8 mouse cellular contexts compared by ENCODE assay signal in the genomic region with DNA sequence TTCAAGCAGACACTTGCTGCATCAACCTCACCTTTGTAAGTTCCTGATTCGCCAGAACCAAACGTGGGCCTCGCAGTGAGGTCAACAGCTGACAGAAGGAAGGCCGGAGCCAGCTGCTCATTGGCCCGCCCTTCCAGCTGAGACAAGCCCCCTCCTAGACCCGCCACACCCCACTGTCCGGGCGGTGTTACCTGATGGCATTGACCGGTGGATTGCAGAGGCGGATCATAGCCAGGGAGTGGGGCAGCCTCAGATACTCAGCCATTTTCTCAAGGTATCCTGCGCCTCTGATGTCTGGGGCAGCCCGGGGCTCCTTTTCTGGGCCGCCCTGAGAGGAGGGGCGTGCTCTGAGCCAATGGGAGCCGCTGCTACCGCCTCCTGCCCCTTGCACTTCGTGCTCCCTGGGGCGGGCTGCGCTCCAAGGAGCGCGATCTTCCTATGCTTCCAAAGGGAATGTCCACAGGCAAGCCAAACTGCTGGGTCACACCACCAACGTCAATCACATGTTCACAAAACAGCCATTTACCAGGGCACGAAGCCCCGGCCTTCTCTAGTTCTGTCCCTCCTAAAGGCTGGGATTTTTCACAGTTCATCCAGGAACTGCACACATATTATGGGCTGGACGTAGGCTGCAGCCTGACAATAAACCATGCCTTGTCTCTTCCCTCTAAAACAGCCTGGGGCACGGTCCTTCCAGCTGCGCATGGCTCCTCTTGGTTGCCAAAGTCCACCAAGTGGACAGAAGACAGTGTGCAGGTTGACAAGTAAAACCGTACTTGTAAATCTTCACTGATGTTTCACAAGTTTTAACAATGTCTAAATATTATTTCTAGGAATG. TPM values are rescaled to one million over a fixed set of nuclear protein-coding genes. Genes with fewer than 3 reads are reported as not detected.
DNase-seq lines count a peak whose midpoint lies in the region; ATAC-seq and TF ChIP-seq lines count a peak whose summit lies in the region.

A gene (minus strand): TSS at position 292 of the 838 bp plus-strand sequence.

- peak; percentile 50; the same call in 1 of the 2 replicates for TF ChIP-seq POLR2A in CH12.LX (IDR thresholded peaks at IDR 0.05; ENCODE audit: low read depth, low read length)

- DNase-seq in CH12.LX (ENCODE audit: extremely low read depth) = no peak
- DNase-seq in c-Kit-positive CD71-positive TER-119-negative erythroid progenitor cells, embryonic 14.5 days (ENCODE audit: low read depth) = peak; percentile 45
- DNase-seq in forebrain, embryonic 11.5 days (ENCODE audit: low spot score) = peak; percentile 68
- DNase-seq in kidney, postnatal 14 days = peak; percentile 89
- peak; percentile 78 to 83 for DNase-seq in lung, adult 18-20 months
- DNase-seq in testis, postnatal 14 days (ENCODE audit: low spot score) = peak; percentile 55

- peak within 1 kb of the TSS; percentile 24; the same call in 1 of the 2 replicates for H3K4me2 ChIP-seq in CH12.LX (ENCODE audit: insufficient read depth, low read depth, poor library complexity, severe bottlenecking)
- peak within 1 kb of the TSS; percentile 65 for H3K4me2 ChIP-seq in forebrain, embryonic 11.5 days (ENCODE audit: low read depth, low read length, severe bottlenecking)
- peak within 1 kb of the TSS; percentile 94 for H3K4me2 ChIP-seq in heart, embryonic 16.5 days (ENCODE audit: low read depth, low read length)
- peak within 1 kb of the TSS; percentile 63 for H3K4me2 ChIP-seq in neural tube, embryonic 13.5 days

- in situ Hi-C loops in CH12.LX (cut with MboI; ENCODE audit: low pct_ligation_motif_present, low pct_unique_long_range_greater_than_20kb, low sequenced_read_pairs) = no loop called here

- no peak within 1 kb of the TSS for H3K9ac ChIP-seq in CH12.LX (ENCODE audit: insufficient read depth, low read depth)
- peak within 1 kb of the TSS; percentile 55 for H3K9ac ChIP-seq in forebrain, embryonic 11.5 days (ENCODE audit: low read length)
- H3K9ac ChIP-seq in heart, embryonic 16.5 days (ENCODE audit: low read length) = peak within 1 kb of the TSS; percentile 80
- peak within 1 kb of the TSS; percentile 60 for H3K9ac ChIP-seq in neural tube, embryonic 13.5 days

- no peaks in the 10 kb centered on the region for H3K79me2 ChIP-seq in CH12.LX (replicated peaks; ENCODE audit: control insufficient read depth, extremely low read depth, insufficient read depth, poor library complexity, severe bottlenecking)

- no peaks in the 10 kb centered on the region for H3K9me3 ChIP-seq in CH12.LX (replicated peaks; ENCODE audit: low read length)
- no peaks in the 10 kb centered on the region for H3K9me3 ChIP-seq in forebrain, embryonic 11.5 days (ENCODE audit: control insufficient read depth, low read length)
- no peaks in the 10 kb centered on the region for H3K9me3 ChIP-seq in heart, embryonic 16.5 days (replicated peaks; ENCODE audit: control insufficient read depth, low read length)
- no peaks in the 10 kb centered on the region for H3K9me3 ChIP-seq in neural tube, embryonic 13.5 days

- no peak for TF ChIP-seq CTCF in CH12.LX (conservative IDR thresholded peaks at IDR 0.05 in 1 of 2, IDR thresholded peaks at IDR 0.05 in 1 of 2; ENCODE audit: low read depth in 2 of 2, low read length in 2 of 2)

- no peaks in the 10 kb centered on the region for H3K36me3 ChIP-seq in CH12.LX (replicated peaks in 1 of 2; ENCODE audit: control insufficient read depth in 1 of 2, insufficient read depth in 1 of 2, low read length in 1 of 2)
- no peaks in the 10 kb centered on the region for H3K36me3 ChIP-seq in forebrain, embryonic 11.5 days (ENCODE audit: control insufficient read depth, insufficient read depth, low read length)
- H3K36me3 ChIP-seq in heart, embryonic 16.5 days (ENCODE audit: control insufficient read depth, insufficient read depth) = no peaks in the 10 kb centered on the region
- no peaks in the 10 kb centered on the region for H3K36me3 ChIP-seq in neural tube, embryonic 13.5 days

- dilution Hi-C loops in CH12.LX (cut with MboI; ENCODE audit: extremely low pct_ligation_motif_present, extremely low pct_unique_long_range_greater_than_20kb, low sequenced_read_pairs) = no loop called here

- H3K4me1 ChIP-seq in CH12.LX (ENCODE audit: control insufficient read depth in 1 of 2, insufficient read depth in 2 of 2) = peaks cover 0 to 24% of the 10 kb centered on the region in 2 experiments; a peak in 3 of 4 replicates
- H3K4me1 ChIP-seq in forebrain, embryonic 11.5 days (replicated peaks; ENCODE audit: control insufficient read depth, insufficient read depth, low read length) = peaks cover 5% of the 10 kb centered on the region; the same call in 1 of the 2 replicates
- peaks cover 8% of the 10 kb centered on the region for H3K4me1 ChIP-seq in heart, embryonic 16.5 days (ENCODE audit: control insufficient read depth, insufficient read depth, low read length)
- peaks cover 12% of the 10 kb centered on the region for H3K4me1 ChIP-seq in neural tube, embryonic 13.5 days (replicated peaks)

- no peak for TF ChIP-seq RAD21 in CH12.LX (IDR thresholded peaks at IDR 0.05; ENCODE audit: low read depth, low read length)

- no peaks in the 10 kb centered on the region for H3K27me3 ChIP-seq in CH12.LX (replicated peaks)
- H3K27me3 ChIP-seq in forebrain, embryonic 11.5 days (ENCODE audit: control insufficient read depth, insufficient read depth, low read length) = no peaks in the 10 kb centered on the region
- no peaks in the 10 kb centered on the region for H3K27me3 ChIP-seq in heart, embryonic 16.5 days (ENCODE audit: control insufficient read depth, insufficient read depth, low read length)
- H3K27me3 ChIP-seq in neural tube, embryonic 13.5 days = no peaks in the 10 kb centered on the region

- peak within 1 kb of the TSS; percentile 24 to 42 (median 29) for H3K4me3 ChIP-seq in CH12.LX (replicated peaks in 1 of 3; ENCODE audit: low read depth in 2 of 3, low read length in 2 of 3, poor library complexity in 1 of 3)
- peak within 1 kb of the TSS; percentile 35 for H3K4me3 ChIP-seq in forebrain, embryonic 11.5 days (ENCODE audit: low read depth, low read length)
- peak within 1 kb of the TSS; percentile 72 for H3K4me3 ChIP-seq in heart, embryonic 16.5 days (ENCODE audit: low read length)
- H3K4me3 ChIP-seq in neural tube, embryonic 13.5 days = peak within 1 kb of the TSS; percentile 42

- no peak within 1 kb of the TSS for H3K27ac ChIP-seq in CH12.LX (ENCODE audit: insufficient read depth, low read depth)
- H3K27ac ChIP-seq in forebrain, embryonic 11.5 days (ENCODE audit: low read depth, low read length) = no peak within 1 kb of the TSS
- peak within 1 kb of the TSS; percentile 51; the same call in 1 of the 2 replicates for H3K27ac ChIP-seq in heart, embryonic 16.5 days (ENCODE audit: low read length)
- H3K27ac ChIP-seq in neural tube, embryonic 13.5 days (replicated peaks) = no peak within 1 kb of the TSS

- ATAC-seq in forebrain, embryonic 11.5 days (replicated peaks; ENCODE audit: low FRiP score) = peak; percentile 83
- peak; percentile 94 for ATAC-seq in heart, embryonic 16.5 days (replicated peaks; ENCODE audit: extremely low read depth, insufficient read depth, low FRiP score)
- ATAC-seq in neural tube, embryonic 13.5 days (ENCODE audit: low read depth) = peak; percentile 90

- TF ChIP-seq EP300 in CH12.LX (IDR thresholded peaks at IDR 0.05; ENCODE audit: low read length) = no peak

- WGBS in forebrain, embryonic 11.5 days = 7% methylated on average over 27 of the region's 28 CpGs
- WGBS in heart, embryonic 16.5 days = 6% methylated on average over 28 of the region's 28 CpGs
- 7% methylated on average over 28 of the region's 28 CpGs for WGBS in neural tube, embryonic 13.5 days

TF ChIP-seq in CH12.LX, 34 proteins besides CTCF, POLR2A, EP300 and RAD21:
- TF ChIP-seq SIN3A (IDR thresholded peaks at IDR 0.05; ENCODE audit: low read length) = peak; percentile 47; the same call in 1 of the 2 replicates
- TF ChIP-seq ZNF384 (IDR thresholded peaks at IDR 0.05; ENCODE audit: low read depth, low read length) = no peak

RNA-seq across cellular contexts. Expression of the gene that starts here (rescaled TPM):
- total RNA-seq in CH12.LX (2012; rRNA removed) (2.9 TPM in 2 replicates), CH12.LX (2014; rRNA removed) (0.47 and 0.93 TPM in 2 replicates)
- 0.86 and 1.1 TPM in 2 replicates for polyA plus RNA-seq in CH12.LX (2012; ENCODE audit: insufficient read length, low read depth)
- polyA plus RNA-seq in forebrain, embryonic 11.5 days (2014; fragmentation: Nextera tagmentation; extraction: Ambion mirVana) = 1.5 and 2.1 TPM in 2 replicates
- polyA plus RNA-seq in heart, embryonic 16.5 days (2015; fragmentation: Nextera tagmentation; extraction: Ambion mirVana) = 3.0 and 3.6 TPM in 2 replicates
- polyA plus RNA-seq in neural tube, embryonic 13.5 days (2015; fragmentation: Nextera tagmentation; extraction: Ambion mirVana) = 1.5 and 1.8 TPM in 2 replicates

Comparison
In these comparisons a context has a peak if more than half of its experiments do, and no peak if none do; other contexts are left out.
1. H3K4me2 ChIP-seq: peak in every context shown above with its lines; median percentile 94 in heart, embryonic 16.5 days; 65 in forebrain, embryonic 11.5 days; 63 in neural tube, embryonic 13.5 days; 24 in CH12.LX.